Mouse (Mus musculus): ENCODE data around the gene Rhox4g.
"Not testable (repeated sequence)": the region's sequence is repeated elsewhere in the genome, so short reads cannot be mapped to it uniquely, and the experiment has no call there.

DNA sequence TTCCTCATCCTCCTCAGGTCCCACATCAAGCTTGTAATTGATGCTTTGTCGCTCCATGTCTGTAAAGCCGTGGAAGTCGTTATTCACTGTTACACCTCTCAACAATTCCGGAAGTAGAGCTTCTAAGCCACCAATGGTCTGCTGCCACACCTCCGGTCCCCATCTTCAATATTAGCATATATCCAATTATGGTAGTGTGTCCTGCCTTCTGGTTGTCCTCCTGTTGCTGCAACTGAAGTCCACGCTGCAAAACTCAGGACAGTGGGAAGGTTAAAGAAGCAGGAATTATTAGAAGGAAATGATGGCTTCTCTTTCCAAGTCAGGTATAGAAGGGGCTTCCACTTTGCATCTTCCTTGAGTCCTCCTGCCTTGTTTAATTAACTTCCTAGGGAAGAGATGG, 7.8 kb downstream of the Rhox4g start, which contains the start of gene Rhox2g:
- TF ChIP-seq CTCF, EP300 (IDR thresholded peaks at IDR 0.05): not testable (repeated sequence)
